Mouse (Mus musculus) lung, embryonic 16.5 days (tissue): ENCODE results near the gene Rsu1. TPM values are rescaled to one million over a fixed set of nuclear protein-coding genes. Genes with fewer than 3 reads are reported as not detected.

ENCODE experiments used
- ATAC-seq: fragments of 200-750 bp; cut with Nextera tagmentation; 2 replicates; pipeline ENCODE4 v1.8.0; 2017; ENCODE audit warnings: low read depth, mild to moderate bottlenecking, moderate library complexity
- H3K27ac ChIP-seq: fragments of 300-500 bp; sonication (generic); 2 replicates; pipeline ENCODE4 v1.5.1; 2014; ENCODE audit warnings: mild to moderate bottlenecking, control low read depth, low read length
- H3K27me3 ChIP-seq: fragments of 300-500 bp; sonication (generic); 2 replicates; pipeline ENCODE4 v1.6.1; 2014; ENCODE audit warnings: low read depth, low read length, mixed read lengths; ENCODE audit not compliant: control insufficient read depth, insufficient read depth
- H3K36me3 ChIP-seq: fragments of 300-500 bp; sonication (generic); 2 replicates; pipeline ENCODE4 v1.6.1; 2014; ENCODE audit warnings: low read length; ENCODE audit not compliant: control insufficient read depth, insufficient read depth
- H3K4me1 ChIP-seq: fragments of 300-500 bp; sonication (generic); replicated peaks from 2 replicates; pipeline ENCODE4 v1.6.1; 2014; ENCODE audit warnings: low read length, mixed read lengths; ENCODE audit not compliant: control insufficient read depth, insufficient read depth
- H3K4me2 ChIP-seq: fragments of 300-500 bp; sonication (generic); 2 replicates; pipeline ENCODE4 v1.6.1; 2014; ENCODE audit warnings: low read depth, low read length, control low read depth
- H3K4me3 ChIP-seq: fragments of 300-500 bp; sonication (generic); 2 replicates; pipeline ENCODE4 v1.5.1; 2014; ENCODE audit warnings: mild to moderate bottlenecking, low read length, control low read depth
- H3K9ac ChIP-seq: fragments of 300-500 bp; sonication (generic); 2 replicates; pipeline ENCODE4 v1.6.1; 2014; ENCODE audit warnings: low read length, control low read depth
- H3K9me3 ChIP-seq: fragments of 300-500 bp; sonication (generic); 2 replicates; pipeline ENCODE4 v1.6.1; 2016; ENCODE audit warnings: low read length; ENCODE audit not compliant: control insufficient read depth
- WGBS: fragments of 180-500 bp; shearing (Covaris S2); extraction: QIAGEN DNeasy Blood & Tissue Kit; methylation state at CpG from one replicate; pipeline ENCODE4 v1.1.7; 2014; 5-methylcytosine and 5-hydroxymethylcytosine counted together
- polyA plus RNA-seq: library from polyadenylated mRNA; unstranded; fragments of >200 nt; fragmentation: Nextera tagmentation; extraction: Ambion mirVana; gene quantifications from 2 replicates; pipeline ENCODE4 v1.2.1, GENCODE M21; 2015

Rsu1 gene
- polyA plus RNA-seq, 1 experiment from 2014 or later: 187 TPM

GRCm38 (mm10) chr2:13233254-13233835 lies 37.9 kb downstream of the Rsu1 start:
- H3K4me1 ChIP-seq: no peaks in the 10 kb centered on the region
- H3K4me3 ChIP-seq: no peak overlapping the region
- no peaks in the 10 kb centered on the region for H3K9me3 ChIP-seq
- no peak overlapping the region for H3K27ac ChIP-seq
- ATAC-seq: no peak
- no peak overlapping the region for H3K4me2 ChIP-seq
- H3K27me3 ChIP-seq: no peaks in the 10 kb centered on the region
- WGBS: 67% methylated on average over 12 of the region's 12 CpGs
- no peak overlapping the region for H3K9ac ChIP-seq
- no peaks in the 10 kb centered on the region; the same call in 1 of the 2 replicates for H3K36me3 ChIP-seq

GRCm38 (mm10) chr2:13232305-13232704 lies 38.9 kb downstream of the Rsu1 start:
- no peak overlapping the region for H3K4me3 ChIP-seq
- no peak overlapping the region for H3K4me2 ChIP-seq
- H3K9ac ChIP-seq: no peak overlapping the region
- no peak overlapping the region for H3K27ac ChIP-seq
- no peak for ATAC-seq
- no peaks in the 10 kb centered on the region; the same call in 1 of the 2 replicates for H3K36me3 ChIP-seq
- H3K4me1 ChIP-seq: no peaks in the 10 kb centered on the region
- no peaks in the 10 kb centered on the region for H3K27me3 ChIP-seq
- 84% methylated on average over 6 of the region's 6 CpGs for WGBS
- no peaks in the 10 kb centered on the region for H3K9me3 ChIP-seq

- Histone ChIP-seq H3K27ac (no peak overlapping the region), H3K36me3 (no peaks in the 10 kb centered on the region)
- 87% methylated on average over 3 of the region's 3 CpGs for WGBS
Measured at GRCm38 (mm10) chr2:13229686-13230085, 41.5 kb downstream of the Rsu1 start.

DNA sequence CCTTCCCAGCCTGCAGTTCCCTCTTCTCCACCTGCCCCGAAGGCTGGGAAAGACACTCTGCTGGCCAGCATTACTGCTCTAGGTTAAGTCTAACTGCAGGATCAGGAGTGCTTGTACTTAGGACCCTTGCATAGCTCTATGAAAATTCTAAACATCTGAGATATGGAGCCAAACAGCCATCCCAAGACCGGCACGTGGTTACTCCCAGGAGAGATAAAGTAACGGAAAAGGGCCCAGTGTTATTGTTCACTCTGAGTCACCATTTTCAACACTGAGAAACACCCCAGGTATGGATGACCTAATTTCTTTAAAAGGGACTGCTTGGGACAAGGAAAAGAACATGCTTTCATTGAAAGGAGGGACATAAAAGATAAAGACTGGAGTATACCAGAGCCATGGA lies 45.2 kb downstream of the Rsu1 start:
- no peak for ATAC-seq
- Histone ChIP-seq H3K9ac (no peak overlapping the region), H3K4me3 (no peak overlapping the region), H3K27me3 (no peaks in the 10 kb centered on the region), H3K4me2 (no peak overlapping the region), H3K27ac (no peak overlapping the region), H3K36me3 (no peaks in the 10 kb centered on the region), H3K9me3 (no peaks in the 10 kb centered on the region), H3K4me1 (no peaks in the 10 kb centered on the region)
- 82% methylated on average over 4 of the region's 4 CpGs for WGBS

More at GRCm38 (mm10) chr2:13229686-13230085, 41.5 kb downstream of the Rsu1 start:
- H3K4me3 ChIP-seq: no peak overlapping the region
- no peaks in the 10 kb centered on the region for H3K4me1 ChIP-seq
- ATAC-seq: no peak
- no peaks in the 10 kb centered on the region for H3K9me3 ChIP-seq
- no peak overlapping the region for H3K4me2 ChIP-seq
- no peak overlapping the region for H3K9ac ChIP-seq
- no peaks in the 10 kb centered on the region for H3K27me3 ChIP-seq

GRCm38 (mm10) chr2:13224546-13224945 lies 46.7 kb downstream of the Rsu1 start:
- H3K27ac ChIP-seq: no peak overlapping the region
- no peak for ATAC-seq
- no peaks in the 10 kb centered on the region for H3K4me1 ChIP-seq
- no peaks in the 10 kb centered on the region for H3K9me3 ChIP-seq
- no peak overlapping the region for H3K9ac ChIP-seq
- H3K36me3 ChIP-seq: no peaks in the 10 kb centered on the region
- H3K4me3 ChIP-seq: no peak overlapping the region
- H3K4me2 ChIP-seq: no peak overlapping the region
- WGBS: 86% methylated on average over 3 of the region's 3 CpGs
- H3K27me3 ChIP-seq: no peaks in the 10 kb centered on the region

GRCm38 (mm10) chr2:13223451-13223850 lies 47.8 kb downstream of the Rsu1 start:
- no peaks in the 10 kb centered on the region for H3K27me3 ChIP-seq
- H3K4me1 ChIP-seq: no peaks in the 10 kb centered on the region
- H3K4me2 ChIP-seq: no peak overlapping the region
- H3K27ac ChIP-seq: no peak overlapping the region
- H3K4me3 ChIP-seq: no peak overlapping the region
- H3K9me3 ChIP-seq: no peaks in the 10 kb centered on the region
- no peak overlapping the region for H3K9ac ChIP-seq
- 79% methylated on average over 4 of the region's 4 CpGs for WGBS
- ATAC-seq: no peak
- no peaks in the 10 kb centered on the region for H3K36me3 ChIP-seq

GRCm38 (mm10) chr2:13220141-13220540 lies 51.1 kb downstream of the Rsu1 start:
- Histone ChIP-seq H3K27ac (no peak overlapping the region), H3K27me3 (no peaks in the 10 kb centered on the region), H3K36me3 (peaks cover 10% of the 10 kb centered on the region), H3K4me3 (no peak overlapping the region), H3K4me2 (no peak overlapping the region), H3K4me1 (no peaks in the 10 kb centered on the region), H3K9ac (no peak overlapping the region), H3K9me3 (no peaks in the 10 kb centered on the region)
- ATAC-seq: no peak
- WGBS: 56% methylated on average over 2 of the region's 2 CpGs

DNA sequence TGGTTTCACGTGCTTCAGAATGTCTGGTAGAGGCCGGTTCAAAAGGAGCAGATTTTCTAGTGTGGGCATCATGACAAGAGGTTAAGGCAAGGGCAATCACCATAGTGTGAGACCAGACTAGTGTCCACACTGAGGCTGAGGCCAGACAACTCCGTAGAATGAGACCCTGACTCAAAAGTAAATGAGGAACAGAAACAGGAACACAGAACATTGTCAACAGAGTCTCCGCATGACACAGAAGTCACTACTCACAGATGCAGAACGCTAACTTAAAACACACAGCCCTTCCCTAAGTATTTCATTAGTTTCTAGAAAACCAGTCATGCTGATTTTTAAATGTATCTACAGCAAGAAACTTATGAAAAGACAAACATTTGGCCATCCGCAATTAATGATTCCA lies 53.1 kb downstream of the Rsu1 start:
- Histone ChIP-seq H3K4me2 (no peak overlapping the region), H3K27ac (no peak overlapping the region), H3K27me3 (no peaks in the 10 kb centered on the region), H3K9me3 (no peaks in the 10 kb centered on the region), H3K4me1 (no peaks in the 10 kb centered on the region), H3K9ac (no peak overlapping the region), H3K4me3 (no peak overlapping the region), H3K36me3 (peaks cover 10% of the 10 kb centered on the region)
- WGBS: 82% methylated on average over 6 of the region's 6 CpGs
- no peak for ATAC-seq

DNA sequence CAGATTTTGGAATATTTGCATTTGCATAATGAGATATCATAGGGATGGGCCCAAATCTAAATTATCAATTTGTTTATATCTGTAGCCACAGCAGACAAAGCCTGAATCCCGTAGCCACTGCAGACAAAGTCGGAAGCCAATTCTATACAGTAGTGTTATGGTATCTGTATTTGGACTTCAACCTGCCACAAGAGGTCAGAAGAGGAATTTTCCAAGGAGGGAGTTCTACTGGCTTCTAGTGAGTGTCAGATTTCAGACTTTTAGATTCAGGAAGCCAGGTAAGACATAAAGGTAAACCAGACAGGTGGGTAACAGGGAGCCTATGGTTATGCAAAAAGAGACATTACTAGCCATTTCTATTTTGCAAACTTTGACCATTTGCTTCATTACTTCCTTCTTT lies 64.4 kb downstream of the Rsu1 start:
- Histone ChIP-seq H3K9me3 (no peaks in the 10 kb centered on the region), H3K9ac (no peak overlapping the region), H3K4me3 (no peak overlapping the region), H3K36me3 (no peaks in the 10 kb centered on the region), H3K4me1 (no peaks in the 10 kb centered on the region), H3K4me2 (no peak overlapping the region), H3K27me3 (no peaks in the 10 kb centered on the region), H3K27ac (no peak overlapping the region)
- ATAC-seq: peak; percentile 62; the same call in 1 of the 2 replicates
- 69% methylated on average over 2 of the region's 2 CpGs for WGBS

DNA sequence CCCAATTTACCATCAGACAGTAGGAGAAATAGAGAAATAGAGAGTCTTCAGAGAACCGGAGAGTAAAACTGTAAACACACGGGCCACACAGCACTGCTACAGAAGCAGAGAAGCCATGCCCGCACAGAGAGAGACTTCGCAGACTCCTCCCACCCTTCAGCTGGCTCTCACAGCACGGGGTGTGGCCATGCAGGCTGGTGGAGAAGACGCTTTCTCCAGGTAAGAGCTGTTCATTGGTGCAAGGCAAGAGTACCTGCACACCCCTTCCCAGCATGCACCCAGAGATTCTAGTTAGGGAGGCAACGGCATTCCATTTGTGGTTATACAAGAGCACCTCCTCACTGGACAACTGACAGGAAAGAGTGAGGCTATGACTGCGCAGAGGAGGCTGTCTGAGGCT lies 64.8 kb downstream of the Rsu1 start:
- Histone ChIP-seq H3K9me3 (no peaks in the 10 kb centered on the region), H3K4me2 (peak overlapping the region; percentile 22; the same call in 1 of the 2 replicates), H3K9ac (no peak overlapping the region), H3K4me3 (no peak overlapping the region), H3K27me3 (no peaks in the 10 kb centered on the region), H3K4me1 (no peaks in the 10 kb centered on the region), H3K27ac (no peak overlapping the region), H3K36me3 (no peaks in the 10 kb centered on the region)
- 49% methylated on average over 8 of the region's 8 CpGs for WGBS
- peak; percentile 88 for ATAC-seq
